Mouse (Mus musculus) kidney, adult 9 months (tissue): ENCODE measurements at regions not wholly inside any gene's neighbourhood (a gene's known extent, or its start where the extent isn't known, plus 50 kb on each side); places are given as distances from the start of the nearest gene placed in this dataset.
A peak's percentile ranks its signal among the peaks of the same experiment; 100 is the strongest.

Experiments
- DNase-seq: peaks from one replicate; pipeline ENCODE4 v3.0.0; 2022

- DNase-seq, result no peak
Observed at GRCm38 (mm10) chr1:190497474-190497873, 327.0 kb upstream of the Prox1 start.

- DNase-seq, result no peak
Observed at GRCm38 (mm10) chr1:190495741-190496520, 325.4 kb upstream of the Prox1 start.

- no peak for DNase-seq
Observed at GRCm38 (mm10) chr1:190486551-190487104, 316.1 kb upstream of the Prox1 start.

GRCm38 (mm10) chr1:190483366-190483765 is 312.9 kb upstream of the Prox1 start:
- DNase-seq, result no peak

GRCm38 (mm10) chr1:190481071-190481470 is 310.6 kb upstream of the Prox1 start:
- DNase-seq, result no peak

GRCm38 (mm10) chr1:190480601-190481000 is 310.1 kb upstream of the Prox1 start:
- DNase-seq, result peak; percentile 2

- DNase-seq, result no peak
Observed at GRCm38 (mm10) chr1:190472761-190473160, 302.2 kb upstream of the Prox1 start.

- no peak for DNase-seq
Observed at GRCm38 (mm10) chr1:190470336-190470735, 299.8 kb upstream of the Prox1 start.

- no peak for DNase-seq
Observed at GRCm38 (mm10) chr1:190457541-190458061, 287.1 kb upstream of the Prox1 start.

- no peak for DNase-seq
Observed at GRCm38 (mm10) chr1:190453549-190453948, 283.0 kb upstream of the Prox1 start.

GRCm38 (mm10) chr1:190452115-190452842 is 281.8 kb upstream of the Prox1 start:
- DNase-seq, result no peak

GRCm38 (mm10) chr1:190448263-190448662 is 277.7 kb upstream of the Prox1 start:
- no peak for DNase-seq

GRCm38 (mm10) chr1:190447253-190447652 is 276.7 kb upstream of the Prox1 start:
- DNase-seq, result no peak

GRCm38 (mm10) chr1:190446676-190447075 is 276.2 kb upstream of the Prox1 start:
- DNase-seq, result no peak

GRCm38 (mm10) chr1:190444366-190444765 is 273.9 kb upstream of the Prox1 start:
- DNase-seq, result no peak

- no peak for DNase-seq
Observed at GRCm38 (mm10) chr1:190443234-190443633, 272.7 kb upstream of the Prox1 start.

GRCm38 (mm10) chr1:190442166-190442565 is 271.7 kb upstream of the Prox1 start:
- no peak for DNase-seq

- peak; percentile 13 for DNase-seq
Observed at GRCm38 (mm10) chr1:190438789-190439188, 268.3 kb upstream of the Prox1 start.

GRCm38 (mm10) chr1:190422874-190423273 is 252.4 kb upstream of the Prox1 start:
- no peak for DNase-seq

GRCm38 (mm10) chr1:190419709-190420108 is 249.2 kb upstream of the Prox1 start:
- DNase-seq, result no peak

- no peak for DNase-seq
Observed at GRCm38 (mm10) chr1:190417326-190417725, 246.8 kb upstream of the Prox1 start.

- no peak for DNase-seq
Observed at GRCm38 (mm10) chr1:190411756-190412155, 241.2 kb upstream of the Prox1 start.

GRCm38 (mm10) chr1:190403335-190403734 is 232.8 kb upstream of the Prox1 start:
- no peak for DNase-seq

- DNase-seq, result no peak
Observed at GRCm38 (mm10) chr1:190398308-190398707, 227.8 kb upstream of the Prox1 start.
